Mouse (Mus musculus) spleen, adult 2 months (tissue): ENCODE results near the gene Hba-a1. TPM values are rescaled to one million over a fixed set of nuclear protein-coding genes. Genes with fewer than 3 reads are reported as not detected.

ENCODE experiments used
- DNase-seq, 2 experiments: peaks; one replicate each; pipeline versions ENCODE4 v3.0.0 to v3.0.0-alpha.2; 2012 to 2021; ENCODE audit warnings: low spot score in 2 of 2, low read depth in 1 of 2
- H3K27ac ChIP-seq: fragments of 200-500 bp; 2 replicates; pipeline ENCODE4 v1.5.1; 2012; ENCODE audit warnings: low read length, inconsistent platforms; ENCODE audit not compliant: insufficient read depth
- H3K27me3 ChIP-seq: fragments of 200-500 bp; 2 replicates; pipeline ENCODE4 v1.6.1; 2012; ENCODE audit warnings: mild to moderate bottlenecking, moderate library complexity, low read length, inconsistent platforms; ENCODE audit not compliant: control insufficient read depth, insufficient read depth
- H3K36me3 ChIP-seq: fragments of 200-500 bp; 2 replicates; pipeline ENCODE4 v1.6.1; 2012; ENCODE audit warnings: mild to moderate bottlenecking, low read length, inconsistent platforms; ENCODE audit not compliant: control insufficient read depth, insufficient read depth
- H3K4me1 ChIP-seq: fragments of 200-500 bp; 2 replicates; pipeline ENCODE4 v1.6.1; 2011; ENCODE audit warnings: inconsistent platforms; ENCODE audit not compliant: control insufficient read depth, insufficient read depth, insufficient read length
- H3K4me3 ChIP-seq: fragments of 200-500 bp; 2 replicates; pipeline ENCODE4 v1.5.1; 2011; ENCODE audit warnings: mild to moderate bottlenecking, inconsistent platforms; ENCODE audit not compliant: insufficient read depth, insufficient read length; ENCODE audit errors: extremely low read depth
- CTCF ChIP-seq: fragments of 200-500 bp; IDR thresholded peaks from 2 replicates; pipeline ENCODE4 v1.5.1; 2011; ENCODE audit warnings: mild to moderate bottlenecking, inconsistent platforms; ENCODE audit not compliant: insufficient read depth, insufficient read length, insufficient replicate concordance; ENCODE audit errors: extremely low read depth
- POLR2A ChIP-seq: fragments of 200-500 bp; IDR thresholded peaks from 2 replicates; pipeline ENCODE4 v1.6.1; 2011; ENCODE audit warnings: low read depth, low read length, inconsistent platforms
- WGBS: fragments of 180-500 bp; shearing (Covaris S2); methylation state at CpG from one replicate; pipeline ENCODE4 v1.1.7; 2018; 5-methylcytosine and 5-hydroxymethylcytosine counted together
- polyA plus RNA-seq: library from polyadenylated mRNA; depleted of rRNA; stranded (reverse); fragments of >200 nt; gene quantifications from 2 replicates; pipeline ENCODE4 v1.2.3, GENCODE M21; 2012; rRNA removed

Hba-a1 gene
- polyA plus RNA-seq, 1 experiment = 79,309 TPM

DNA sequence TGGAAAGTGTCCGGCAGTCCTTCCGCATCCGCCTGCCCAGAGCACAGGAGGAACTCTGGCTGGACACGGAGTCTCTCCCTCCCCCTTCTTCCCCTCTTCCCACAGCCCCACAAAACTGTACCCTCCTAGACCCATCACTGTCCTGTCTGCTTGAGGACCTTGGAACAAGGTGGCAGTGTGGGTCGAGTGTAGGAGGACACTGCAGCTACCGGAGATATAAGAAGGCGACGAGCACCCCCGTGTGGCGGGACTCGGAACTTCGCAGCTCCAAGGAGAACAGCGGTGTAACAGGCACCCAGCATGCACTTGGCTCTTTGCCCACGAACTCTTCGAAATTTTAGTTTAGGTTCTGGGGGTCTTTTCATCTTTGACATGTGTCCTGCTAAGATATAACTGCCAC is 41.3 kb downstream of the Hba-a1 start:
- Histone ChIP-seq H3K4me1 (no peaks in the 10 kb centered on the region), H3K36me3 (no peaks in the 10 kb centered on the region), H3K27me3 (no peaks in the 10 kb centered on the region), H3K27ac (no peak overlapping the region), H3K4me3 (peak overlapping the region; percentile 26; the same call in 1 of the 2 replicates)
- TF ChIP-seq POLR2A = no peak
- TF ChIP-seq CTCF = peak; percentile 92
- whole genome bisulfite sequencing = 8% methylated on average over 15 of the region's 15 CpGs
- peak; percentile 43 to 68 for DNase-seq

- no peak for DNase-seq
- no peak overlapping the region for H3K27ac ChIP-seq
Measured at GRCm38 (mm10) chr11:32331075-32331474, 47.8 kb downstream of the Hba-a1 start.

DNA sequence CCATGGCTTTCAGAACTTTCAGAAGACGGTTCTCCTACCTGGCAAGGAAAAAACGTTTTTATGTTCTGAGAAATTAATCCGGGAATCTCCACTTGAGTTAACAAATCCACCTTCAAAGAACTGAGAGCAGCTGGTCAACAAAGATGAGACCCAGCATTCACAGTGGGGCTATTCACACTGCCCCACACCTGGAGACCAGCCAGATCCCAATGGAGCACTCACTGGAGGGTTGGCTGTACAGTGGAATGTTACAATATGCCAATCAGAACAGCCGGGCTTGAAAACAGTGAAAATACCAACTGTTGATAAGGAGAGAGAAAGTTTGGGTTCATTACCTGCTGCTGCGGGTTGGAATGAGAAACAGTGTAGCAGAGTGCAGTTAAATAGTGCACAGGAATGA is 48.5 kb downstream of the Hba-a1 start:
- WGBS = 86% methylated on average over 5 of the region's 5 CpGs

More at GRCm38 (mm10) chr11:32331075-32331474, 47.8 kb downstream of the Hba-a1 start:
- TF ChIP-seq CTCF = no peak
- no peaks in the 10 kb centered on the region for H3K4me1 ChIP-seq
- no peaks in the 10 kb centered on the region for H3K27me3 ChIP-seq
- H3K4me3 ChIP-seq = no peak overlapping the region
- WGBS = 22% methylated on average over 6 of the region's 6 CpGs
- H3K36me3 ChIP-seq = no peaks in the 10 kb centered on the region

GRCm38 (mm10) chr11:32333235-32333634 is 49.9 kb downstream of the Hba-a1 start:
- H3K4me3 ChIP-seq = no peak overlapping the region

More for the DNA sequence above, 48.5 kb downstream of the Hba-a1 start:
- TF ChIP-seq POLR2A (no peak), CTCF (no peak)
- H3K27ac ChIP-seq = no peak overlapping the region
- no peaks in the 10 kb centered on the region for H3K4me1 ChIP-seq
- no peak for DNase-seq
- H3K27me3 ChIP-seq = no peaks in the 10 kb centered on the region
- no peaks in the 10 kb centered on the region for H3K36me3 ChIP-seq
- H3K4me3 ChIP-seq = no peak overlapping the region

More at GRCm38 (mm10) chr11:32333235-32333634, 49.9 kb downstream of the Hba-a1 start:
- no peaks in the 10 kb centered on the region for H3K36me3 ChIP-seq
- H3K27me3 ChIP-seq = no peaks in the 10 kb centered on the region
- H3K4me1 ChIP-seq = no peaks in the 10 kb centered on the region
- 82% methylated on average over 2 of the region's 2 CpGs for WGBS
- no peak for DNase-seq
- H3K27ac ChIP-seq = no peak overlapping the region
- TF ChIP-seq POLR2A (no peak), CTCF (no peak)

Other genes with a start within 250 kb of the Hba-a1 start
- gene Il9r, start 83.2 kb upstream of the Hba-a1 start, polyA plus RNA-seq = 27.6 and 36.0 TPM in 2 replicates
- gene Snrnp25, start 78.1 kb upstream of the Hba-a1 start, polyA plus RNA-seq = 29.7 and 32.5 TPM in 2 replicates
- gene Rhbdf1, start 61.2 kb upstream of the Hba-a1 start, polyA plus RNA-seq = 52.3 and 55.3 TPM in 2 replicates
- gene Mpg, start 57.0 kb upstream of the Hba-a1 start, polyA plus RNA-seq = 10.4 and 11.1 TPM in 2 replicates
- gene Nprl3, start 15.8 kb upstream of the Hba-a1 start, polyA plus RNA-seq = 76.9 and 87.3 TPM in 2 replicates
- gene Hba-x, start 7.1 kb upstream of the Hba-a1 start, polyA plus RNA-seq = 0.21 TPM in 1 of 2 replicates, not detected in the other
- 51.0 and 62.0 TPM in 2 replicates for gene Hbq1b, start 3.5 kb downstream of the Hba-a1 start, polyA plus RNA-seq
- 85,032 and 127,038 TPM in 2 replicates for gene Hba-a2, start 13.0 kb downstream of the Hba-a1 start, polyA plus RNA-seq
- 6.4 and 12.1 TPM in 2 replicates for gene Hbq1a, start 16.6 kb downstream of the Hba-a1 start, polyA plus RNA-seq
- 2.2 and 2.8 TPM in 2 replicates for gene Sh3pxd2b, start 64.3 kb downstream of the Hba-a1 start, polyA plus RNA-seq
- gene Ubtd2, start 171.9 kb downstream of the Hba-a1 start, polyA plus RNA-seq = 2.4 and 3.1 TPM in 2 replicates
- gene Efcab9, start 248.6 kb downstream of the Hba-a1 start, polyA plus RNA-seq = 0.16 and 0.54 TPM in 2 replicates
- 82.8 and 87.0 TPM in 2 replicates for gene Stk10, start 249.8 kb downstream of the Hba-a1 start, polyA plus RNA-seq